Mouse (Mus musculus): ENCODE results near the gene Ahnak2. TPM values are rescaled to one million over a fixed set of nuclear protein-coding genes. Genes with fewer than 3 reads are reported as not detected.

Gene Ahnak2
- total RNA-seq, 2 experiments from 2014 or later, result 15.3 to 16.5 TPM

- no peak for DNase-seq (ENCODE audit: low spot score)
- intact Hi-C loops (cut with DNase I), result no loop called here
Measured at GRCm38 (mm10) chr12:112739023-112739568, 63.4 kb downstream of the Ahnak2 start.

- no peak for DNase-seq (ENCODE audit: low spot score)
- intact Hi-C loops (cut with DNase I), result no loop called here
Measured at GRCm38 (mm10) chr12:112738281-112739022, 64.0 kb downstream of the Ahnak2 start.

GRCm38 (mm10) chr12:112737761-112738160 lies 64.7 kb downstream of the Ahnak2 start:
- intact Hi-C loops (cut with DNase I), result no loop called here
- no peak for DNase-seq (ENCODE audit: low spot score)

GRCm38 (mm10) chr12:112737081-112737480 lies 65.4 kb downstream of the Ahnak2 start:
- intact Hi-C loops (cut with DNase I), result no loop called here
- no peak for DNase-seq (ENCODE audit: low spot score)

- intact Hi-C loops (cut with DNase I), result no loop called here
- no peak for DNase-seq (ENCODE audit: low spot score)
Measured at GRCm38 (mm10) chr12:112736636-112736925, 65.9 kb downstream of the Ahnak2 start.

- no peak for DNase-seq (ENCODE audit: low spot score)
- intact Hi-C loops (cut with DNase I), result no loop called here
Measured at GRCm38 (mm10) chr12:112735896-112736635, 66.4 kb downstream of the Ahnak2 start.

GRCm38 (mm10) chr12:112734881-112735655 lies 67.4 kb downstream of the Ahnak2 start:
- intact Hi-C loops (cut with DNase I), result no loop called here
- DNase-seq (ENCODE audit: low spot score), result no peak

- DNase-seq (ENCODE audit: low spot score), result no peak
- intact Hi-C loops (cut with DNase I), result no loop called here
Measured at GRCm38 (mm10) chr12:112734108-112734820, 68.2 kb downstream of the Ahnak2 start.

- no peak for DNase-seq (ENCODE audit: low spot score)
- intact Hi-C loops (cut with DNase I), result no loop called here
Measured at GRCm38 (mm10) chr12:112732591-112732990, 69.9 kb downstream of the Ahnak2 start.

GRCm38 (mm10) chr12:112730808-112731207 lies 71.6 kb downstream of the Ahnak2 start:
- DNase-seq (ENCODE audit: low spot score), result no peak
- intact Hi-C loops (cut with DNase I), result no loop called here

GRCm38 (mm10) chr12:112727801-112728200 lies 74.7 kb downstream of the Ahnak2 start:
- no peak for DNase-seq (ENCODE audit: low spot score)

GRCm38 (mm10) chr12:112724077-112724805 lies 78.2 kb downstream of the Ahnak2 start:
- DNase-seq (ENCODE audit: low spot score), result no peak
- intact Hi-C loops (cut with DNase I), result no loop called here

More at GRCm38 (mm10) chr12:112727801-112728200, 74.7 kb downstream of the Ahnak2 start:
- intact Hi-C loops (cut with DNase I), result no loop called here

- no peak for DNase-seq (ENCODE audit: low spot score)
- intact Hi-C loops (cut with DNase I), result no loop called here
Measured at GRCm38 (mm10) chr12:112723445-112723844, 79.0 kb downstream of the Ahnak2 start.

- intact Hi-C loops (cut with DNase I), result no loop called here
Measured at GRCm38 (mm10) chr12:112723028-112723330, 79.5 kb downstream of the Ahnak2 start.

GRCm38 (mm10) chr12:112722240-112723027 lies 80.0 kb downstream of the Ahnak2 start:
- DNase-seq (ENCODE audit: low spot score), result no peak

More at GRCm38 (mm10) chr12:112723028-112723330, 79.5 kb downstream of the Ahnak2 start:
- no peak for DNase-seq (ENCODE audit: low spot score)

More at GRCm38 (mm10) chr12:112722240-112723027, 80.0 kb downstream of the Ahnak2 start:
- intact Hi-C loops (cut with DNase I), result no loop called here
